Mouse (Mus musculus) neutrophil, adult 5-6 weeks (primary cell): ENCODE measurements around the gene Boc. TPM values are rescaled to one million over a fixed set of nuclear protein-coding genes. Genes with fewer than 3 reads are reported as not detected.

ENCODE experiments used
- ATAC-seq: fragments of 151-379, 151-347 bp; 2 replicates; pipeline ENCODE4 v1.8.0; 2017; ENCODE audit warnings: mild to moderate bottlenecking, moderate TSS enrichment; ENCODE audit not compliant: insufficient number of reproducible peaks, poor library complexity, low FRiP score, severe bottlenecking; ENCODE audit errors: extremely low read depth
- total RNA-seq: library from RNA; stranded (forward); fragments of 200-1000 nt; gene quantifications from 2 replicates; pipeline ENCODE4 v1.2.3, GENCODE M21; 2017

Boc gene
- total RNA-seq, 1 experiment from 2014 or later, result not detected

GRCm38 (mm10) chr16:44532851-44533250 is 25.8 kb downstream of the Boc start:
- ATAC-seq, result no peak

GRCm38 (mm10) chr16:44531239-44531797 is 27.4 kb downstream of the Boc start:
- ATAC-seq, result no peak

GRCm38 (mm10) chr16:44530829-44531228 is 27.9 kb downstream of the Boc start:
- ATAC-seq, result no peak

- ATAC-seq, result no peak
Measured at GRCm38 (mm10) chr16:44530191-44530590, 28.5 kb downstream of the Boc start.

- ATAC-seq, result no peak
Measured at GRCm38 (mm10) chr16:44529691-44530090, 29.0 kb downstream of the Boc start.

GRCm38 (mm10) chr16:44528955-44529354 is 29.7 kb downstream of the Boc start:
- no peak for ATAC-seq

- no peak for ATAC-seq
Measured at GRCm38 (mm10) chr16:44527218-44527905, 31.3 kb downstream of the Boc start.

- no peak for ATAC-seq
Measured at GRCm38 (mm10) chr16:44526689-44527088, 32.0 kb downstream of the Boc start.

- ATAC-seq, result no peak
Measured at GRCm38 (mm10) chr16:44526044-44526443, 32.7 kb downstream of the Boc start.

GRCm38 (mm10) chr16:44523595-44523994 is 35.1 kb downstream of the Boc start:
- ATAC-seq, result no peak

- no peak for ATAC-seq
Measured at GRCm38 (mm10) chr16:44516498-44516897, 42.2 kb downstream of the Boc start.

GRCm38 (mm10) chr16:44510521-44511213 is 48.0 kb downstream of the Boc start:
- ATAC-seq, result no peak

- no peak for ATAC-seq
Measured at GRCm38 (mm10) chr16:44509458-44510344, 49.0 kb downstream of the Boc start.

- ATAC-seq, result no peak
Measured at GRCm38 (mm10) chr16:44508772-44509171, 49.9 kb downstream of the Boc start.

GRCm38 (mm10) chr16:44508025-44508424 is 50.7 kb downstream of the Boc start:
- ATAC-seq, result no peak

- ATAC-seq, result no peak
Measured at GRCm38 (mm10) chr16:44507027-44507929, 51.4 kb downstream of the Boc start.

- ATAC-seq, result no peak
Measured at GRCm38 (mm10) chr16:44505243-44505642, 53.5 kb downstream of the Boc start.

- no peak for ATAC-seq
Measured at GRCm38 (mm10) chr16:44502895-44503575, 55.7 kb downstream of the Boc start.
